Mouse (Mus musculus): ENCODE results near the gene Zfp652. TPM values are rescaled to one million over a fixed set of nuclear protein-coding genes. Genes with fewer than 3 reads are reported as not detected.

The Zfp652 gene
- total RNA-seq, 2 experiments from 2014 or later: 83.7 to 86.6 TPM

GRCm38 (mm10) chr11:95827168-95827447, 114.6 kb downstream of the Zfp652 start:
- intact Hi-C loops (cut with DNase I): loop anchor here (5.0 kb wide), 1 partner anchor 55 kb away; no protein-coding TSS in a partner anchor
- no peak for DNase-seq

GRCm38 (mm10) chr11:95827464-95828085, 115.1 kb downstream of the Zfp652 start:
- intact Hi-C loops (cut with DNase I): loop anchor here (2.0 to 5.0 kb wide), 2 partner anchors 25 to 55 kb away; no protein-coding TSS in a partner anchor
- peak; percentile 54 to 62 for DNase-seq

- peak in 1 of 2 experiments; percentile 2 for DNase-seq
- intact Hi-C loops (cut with DNase I): loop anchor here (2.0 to 5.0 kb wide), 2 partner anchors 24 to 56 kb away; no protein-coding TSS in a partner anchor
Measured at GRCm38 (mm10) chr11:95828181-95828964, 115.9 kb downstream of the Zfp652 start.

- intact Hi-C loops (cut with DNase I): loop anchor here (2.0 to 5.0 kb wide), 2 partner anchors 23 to 57 kb away; no protein-coding TSS in a partner anchor
- DNase-seq: no peak
Measured at GRCm38 (mm10) chr11:95829526-95830050, 117.1 kb downstream of the Zfp652 start.

- intact Hi-C loops (cut with DNase I): no loop called here
- peak in 1 of 2 experiments; percentile 25 for DNase-seq
Measured at GRCm38 (mm10) chr11:95830411-95831275, 118.2 kb downstream of the Zfp652 start.

GRCm38 (mm10) chr11:95831276-95831619, 118.8 kb downstream of the Zfp652 start:
- no peak for DNase-seq
- intact Hi-C loops (cut with DNase I): no loop called here

GRCm38 (mm10) chr11:95831641-95832040, 119.2 kb downstream of the Zfp652 start:
- intact Hi-C loops (cut with DNase I): no loop called here
- no peak for DNase-seq

GRCm38 (mm10) chr11:95832129-95833005, 119.9 kb downstream of the Zfp652 start:
- no peak for DNase-seq
- intact Hi-C loops (cut with DNase I): no loop called here

- no peak for DNase-seq
- intact Hi-C loops (cut with DNase I): no loop called here
Measured at GRCm38 (mm10) chr11:95833006-95833570, 120.6 kb downstream of the Zfp652 start.

GRCm38 (mm10) chr11:95833631-95834142, 121.2 kb downstream of the Zfp652 start:
- intact Hi-C loops (cut with DNase I): no loop called here
- DNase-seq: no peak

GRCm38 (mm10) chr11:95834143-95834667, 121.7 kb downstream of the Zfp652 start:
- intact Hi-C loops (cut with DNase I): no loop called here
- no peak for DNase-seq

- intact Hi-C loops (cut with DNase I): no loop called here
Measured at GRCm38 (mm10) chr11:95834742-95835710, 122.6 kb downstream of the Zfp652 start.

GRCm38 (mm10) chr11:95835832-95836231, 123.4 kb downstream of the Zfp652 start:
- intact Hi-C loops (cut with DNase I): no loop called here
- DNase-seq: no peak

More at GRCm38 (mm10) chr11:95834742-95835710, 122.6 kb downstream of the Zfp652 start:
- DNase-seq: no peak

- intact Hi-C loops (cut with DNase I): no loop called here
- DNase-seq: no peak
Measured at GRCm38 (mm10) chr11:95836433-95836832, 124.0 kb downstream of the Zfp652 start.

- peak; percentile 68 to 85 for DNase-seq
- intact Hi-C loops (cut with DNase I): no loop called here
Measured at GRCm38 (mm10) chr11:95837059-95837458, 124.6 kb downstream of the Zfp652 start, which contains the start of gene Gngt2. TSS of gene Gngt2 (plus strand) at chr11:95837216.

GRCm38 (mm10) chr11:95838598-95838997, 126.1 kb downstream of the Zfp652 start:
- intact Hi-C loops (cut with DNase I): no loop called here
- DNase-seq: no peak

GRCm38 (mm10) chr11:95838999-95839868, 126.8 kb downstream of the Zfp652 start:
- intact Hi-C loops (cut with DNase I): no loop called here
- DNase-seq: no peak
